Mouse (Mus musculus): ENCODE measurements around the gene Smarca2. TPM values are rescaled to one million over a fixed set of nuclear protein-coding genes. Genes with fewer than 3 reads are reported as not detected.

The Smarca2 gene
- polyA plus RNA-seq, 1 experiment: 2.0 TPM

DNA sequence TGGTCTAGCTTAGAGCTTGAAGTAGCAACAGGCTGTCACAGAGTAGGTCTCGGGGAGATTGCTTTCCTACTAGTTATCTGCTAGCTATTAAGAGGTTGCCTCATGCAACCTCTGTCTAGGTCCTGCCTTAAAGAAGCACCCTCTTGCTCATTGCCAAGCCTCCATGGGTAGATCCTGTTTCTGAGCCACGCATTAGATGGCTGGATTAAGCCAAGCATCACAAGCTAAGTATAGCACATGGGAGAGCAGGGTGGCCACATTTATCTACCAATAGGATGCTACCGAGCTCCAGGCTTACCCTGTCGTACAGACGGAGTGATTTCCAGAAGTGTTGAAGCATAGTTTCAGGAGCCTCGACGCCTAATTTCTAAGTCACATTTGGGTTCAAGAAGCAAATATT, 114.3 kb downstream of the Smarca2 start:
- H3K36me3 ChIP-seq (ENCODE audit: control insufficient read depth, insufficient read depth): no peaks in the 10 kb centered on the region

DNA sequence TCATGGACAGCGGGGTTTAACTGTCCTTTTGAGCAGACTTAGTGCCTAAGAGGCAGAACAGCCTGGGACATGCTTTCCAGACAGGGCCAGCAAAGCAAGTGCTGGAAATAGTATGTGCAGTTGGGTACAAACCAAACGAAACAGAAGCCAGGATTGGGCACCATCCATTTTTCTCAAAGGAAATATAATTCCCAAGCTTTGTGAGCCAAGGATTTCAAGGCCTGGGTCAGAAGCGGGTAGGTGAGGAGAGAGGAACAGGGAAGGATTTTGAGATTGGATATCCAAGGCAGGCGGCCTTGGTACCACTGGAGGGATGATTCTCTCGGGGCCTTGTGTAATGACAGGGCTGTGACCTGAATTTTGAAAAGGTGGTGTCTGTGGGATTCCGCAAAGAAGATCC, 116.9 kb downstream of the Smarca2 start:
- no peak overlapping the region for H3K4me3 ChIP-seq
- TF ChIP-seq E2F4 (IDR thresholded peaks at IDR 0.05; ENCODE audit: insufficient read depth) (no peak), MAX (IDR thresholded peaks at IDR 0.05; ENCODE audit: low read depth) (no peak), POLR2AphosphoS2 (IDR thresholded peaks at IDR 0.05; ENCODE audit: insufficient read length, low read depth) (no peak), TCF12 (IDR thresholded peaks at IDR 0.05; ENCODE audit: insufficient read depth, poor library complexity, severe bottlenecking) (no peak), REST (IDR thresholded peaks at IDR 0.05; ENCODE audit: insufficient read depth, insufficient read length) (no peak), USF1 (IDR thresholded peaks at IDR 0.05; ENCODE audit: low read depth) (no peak), SRF (IDR thresholded peaks at IDR 0.05; ENCODE audit: control insufficient read depth, insufficient read length, low read depth) (no peak)
- H3K36me3 ChIP-seq (ENCODE audit: control insufficient read depth, insufficient read depth): no peaks in the 10 kb centered on the region
- no peaks in the 10 kb centered on the region for H3K79me2 ChIP-seq (ENCODE audit: control insufficient read depth, insufficient read depth)
- H3ac ChIP-seq (ENCODE audit: control insufficient read depth, insufficient read length): no peak overlapping the region
- H3K4me2 ChIP-seq (ENCODE audit: low read depth): no peak overlapping the region
- H3K27me3 ChIP-seq (ENCODE audit: control insufficient read depth, insufficient read depth, insufficient read length): no peaks in the 10 kb centered on the region

More for the DNA sequence above, 114.3 kb downstream of the Smarca2 start:
- Histone ChIP-seq H3K4me2 (ENCODE audit: low read depth) (no peak overlapping the region), H3ac (ENCODE audit: control insufficient read depth, insufficient read length) (no peak overlapping the region), H3K79me2 (ENCODE audit: control insufficient read depth, insufficient read depth) (no peaks in the 10 kb centered on the region), H3K4me3 (no peak overlapping the region), H3K27me3 (ENCODE audit: control insufficient read depth, insufficient read depth, insufficient read length) (no peaks in the 10 kb centered on the region)
- TF ChIP-seq SRF (IDR thresholded peaks at IDR 0.05; ENCODE audit: control insufficient read depth, insufficient read length, low read depth): no peak
- no peak for TF ChIP-seq CEBPB (IDR thresholded peaks at IDR 0.05; ENCODE audit: insufficient read depth, poor library complexity, severe bottlenecking)
- TF ChIP-seq MYOG (IDR thresholded peaks at IDR 0.05; ENCODE audit: control insufficient read depth in 1 of 3, insufficient read depth in 1 of 3, insufficient read length in 2 of 3, low read depth in 2 of 3): no peak

DNA sequence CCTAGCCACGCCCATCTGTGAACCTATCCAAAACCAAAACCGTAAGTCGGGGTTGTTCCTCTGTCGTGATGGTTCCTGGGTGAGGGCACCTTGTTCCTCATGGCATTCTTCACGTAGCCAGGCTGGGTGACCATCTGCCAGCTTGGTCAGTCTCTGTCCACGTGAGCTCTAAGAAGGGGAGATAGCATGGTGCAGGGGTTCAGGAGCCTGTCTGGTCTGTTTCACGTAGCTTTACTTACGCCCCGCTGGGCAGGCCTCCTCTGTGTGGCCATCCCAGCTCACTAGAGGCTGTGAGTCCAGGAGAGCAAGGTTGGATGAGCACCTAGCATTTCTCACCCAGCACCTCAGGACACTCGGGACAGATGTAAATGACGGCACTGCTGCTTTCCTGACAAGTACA, 119.0 kb downstream of the Smarca2 start:
- no peak for TF ChIP-seq MYOD1 (IDR thresholded peaks at IDR 0.05; ENCODE audit: control insufficient read depth in 1 of 3, insufficient read length in 2 of 3, low read depth in 2 of 3)
- TF ChIP-seq CEBPB (IDR thresholded peaks at IDR 0.05; ENCODE audit: insufficient read depth, poor library complexity, severe bottlenecking): no peak
- TF ChIP-seq TCF3 (IDR thresholded peaks at IDR 0.05; ENCODE audit: insufficient read length, low read depth): no peak
- no peak for TF ChIP-seq MYOG (IDR thresholded peaks at IDR 0.05; ENCODE audit: control insufficient read depth in 1 of 3, insufficient read depth in 1 of 3, insufficient read length in 2 of 3, low read depth in 2 of 3)
- TF ChIP-seq MAX (IDR thresholded peaks at IDR 0.05; ENCODE audit: low read depth): no peak
- no peak for TF ChIP-seq POLR2A (IDR thresholded peaks at IDR 0.05; ENCODE audit: insufficient read length, low read depth)
- TF ChIP-seq USF1 (IDR thresholded peaks at IDR 0.05; ENCODE audit: low read depth): no peak
- TF ChIP-seq REST (IDR thresholded peaks at IDR 0.05; ENCODE audit: insufficient read depth, insufficient read length): no peak
- TF ChIP-seq SRF (IDR thresholded peaks at IDR 0.05; ENCODE audit: control insufficient read depth, insufficient read length, low read depth): no peak
- no peak for TF ChIP-seq E2F4 (IDR thresholded peaks at IDR 0.05; ENCODE audit: insufficient read depth)
- no peak overlapping the region for H3ac ChIP-seq (ENCODE audit: control insufficient read depth, insufficient read length)

DNA sequence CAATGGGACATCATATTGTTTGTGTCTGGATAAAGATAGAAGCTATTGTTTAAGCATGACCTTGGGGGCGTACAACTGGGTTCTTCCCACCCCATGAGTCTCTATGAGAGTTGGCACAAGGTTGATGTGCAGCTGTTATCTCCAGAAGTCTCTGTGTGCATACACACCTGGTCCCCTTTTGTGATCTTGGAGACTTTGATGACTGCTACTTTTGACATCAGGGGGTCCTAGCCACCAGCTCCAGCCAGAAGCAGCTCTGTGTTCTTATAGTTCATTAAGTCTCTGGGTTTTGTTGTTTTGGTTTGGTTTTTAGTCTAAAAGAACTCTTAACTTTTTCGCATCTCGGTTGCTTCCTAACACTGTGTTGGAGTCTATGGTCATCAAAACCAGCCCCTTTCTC, 119.8 kb downstream of the Smarca2 start:
- no peaks in the 10 kb centered on the region for H3K27me3 ChIP-seq (ENCODE audit: control insufficient read depth, insufficient read depth, insufficient read length)
- no peaks in the 10 kb centered on the region for H3K36me3 ChIP-seq (ENCODE audit: control insufficient read depth, insufficient read depth)
- no peak overlapping the region for H3K4me2 ChIP-seq (ENCODE audit: low read depth)
- H3K4me3 ChIP-seq: no peak overlapping the region
- no peaks in the 10 kb centered on the region for H3K79me2 ChIP-seq (ENCODE audit: control insufficient read depth, insufficient read depth)
- H3ac ChIP-seq (ENCODE audit: control insufficient read depth, insufficient read length): no peak overlapping the region
- TF ChIP-seq TCF3 (IDR thresholded peaks at IDR 0.05; ENCODE audit: insufficient read length, low read depth) (no peak), REST (IDR thresholded peaks at IDR 0.05; ENCODE audit: insufficient read depth, insufficient read length) (no peak), USF1 (IDR thresholded peaks at IDR 0.05; ENCODE audit: low read depth) (no peak), MYOD1 (IDR thresholded peaks at IDR 0.05; ENCODE audit: control insufficient read depth in 1 of 3, insufficient read length in 2 of 3, low read depth in 2 of 3) (no peak), POLR2A (IDR thresholded peaks at IDR 0.05; ENCODE audit: insufficient read length, low read depth) (no peak), TCF12 (IDR thresholded peaks at IDR 0.05; ENCODE audit: insufficient read depth, poor library complexity, severe bottlenecking) (no peak), MAX (IDR thresholded peaks at IDR 0.05; ENCODE audit: low read depth) (no peak), E2F4 (IDR thresholded peaks at IDR 0.05; ENCODE audit: insufficient read depth) (no peak), CEBPB (IDR thresholded peaks at IDR 0.05; ENCODE audit: insufficient read depth, poor library complexity, severe bottlenecking) (no peak), MYOG (IDR thresholded peaks at IDR 0.05; ENCODE audit: control insufficient read depth in 1 of 3, insufficient read depth in 1 of 3, insufficient read length in 2 of 3, low read depth in 2 of 3) (no peak), POLR2AphosphoS2 (IDR thresholded peaks at IDR 0.05; ENCODE audit: insufficient read length, low read depth) (no peak), SRF (IDR thresholded peaks at IDR 0.05; ENCODE audit: control insufficient read depth, insufficient read length, low read depth) (no peak)

More for the DNA sequence above, 119.0 kb downstream of the Smarca2 start:
- Histone ChIP-seq H3K36me3 (ENCODE audit: control insufficient read depth, insufficient read depth) (no peaks in the 10 kb centered on the region), H3K79me2 (ENCODE audit: control insufficient read depth, insufficient read depth) (no peaks in the 10 kb centered on the region), H3K27me3 (ENCODE audit: control insufficient read depth, insufficient read depth, insufficient read length) (no peaks in the 10 kb centered on the region), H3K4me2 (ENCODE audit: low read depth) (no peak overlapping the region), H3K4me3 (no peak overlapping the region)

DNA sequence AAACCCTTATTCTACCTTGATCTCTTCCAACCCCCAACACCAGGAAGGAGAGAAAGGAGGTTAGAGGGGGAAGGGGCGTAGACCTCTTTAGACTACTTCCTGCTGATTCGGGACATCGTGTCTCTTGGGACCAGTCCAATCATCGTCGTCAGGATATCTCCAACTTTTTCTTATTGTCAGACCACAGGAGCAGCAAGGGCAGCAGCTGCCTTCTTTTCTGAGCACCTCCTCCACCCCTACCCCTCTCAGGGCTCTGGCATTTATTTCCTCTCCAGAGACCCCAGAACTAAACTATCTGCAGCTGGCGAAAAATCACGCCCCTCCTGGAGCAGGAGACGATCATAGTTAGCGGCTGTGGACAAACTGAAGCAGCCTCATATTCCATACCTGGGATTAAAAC, 122.9 kb downstream of the Smarca2 start:
- no peak overlapping the region for H3K4me3 ChIP-seq
- no peaks in the 10 kb centered on the region for H3K79me2 ChIP-seq (ENCODE audit: control insufficient read depth, insufficient read depth)
- H3K4me2 ChIP-seq (ENCODE audit: low read depth): no peak overlapping the region
- H3ac ChIP-seq (ENCODE audit: control insufficient read depth, insufficient read length): no peak overlapping the region
- no peaks in the 10 kb centered on the region for H3K27me3 ChIP-seq (ENCODE audit: control insufficient read depth, insufficient read depth, insufficient read length)
- H3K36me3 ChIP-seq (ENCODE audit: control insufficient read depth, insufficient read depth): no peaks in the 10 kb centered on the region
- TF ChIP-seq TCF3 (IDR thresholded peaks at IDR 0.05; ENCODE audit: insufficient read length, low read depth) (no peak), E2F4 (IDR thresholded peaks at IDR 0.05; ENCODE audit: insufficient read depth) (no peak), TCF12 (IDR thresholded peaks at IDR 0.05; ENCODE audit: insufficient read depth, poor library complexity, severe bottlenecking) (no peak), POLR2A (IDR thresholded peaks at IDR 0.05; ENCODE audit: insufficient read length, low read depth) (no peak), MAX (IDR thresholded peaks at IDR 0.05; ENCODE audit: low read depth) (no peak), REST (IDR thresholded peaks at IDR 0.05; ENCODE audit: insufficient read depth, insufficient read length) (no peak), POLR2AphosphoS2 (IDR thresholded peaks at IDR 0.05; ENCODE audit: insufficient read length, low read depth) (no peak), USF1 (IDR thresholded peaks at IDR 0.05; ENCODE audit: low read depth) (no peak), MYOG (IDR thresholded peaks at IDR 0.05; ENCODE audit: control insufficient read depth in 1 of 3, insufficient read depth in 1 of 3, insufficient read length in 2 of 3, low read depth in 2 of 3) (no peak), SRF (IDR thresholded peaks at IDR 0.05; ENCODE audit: control insufficient read depth, insufficient read length, low read depth) (no peak), CEBPB (IDR thresholded peaks at IDR 0.05; ENCODE audit: insufficient read depth, poor library complexity, severe bottlenecking) (no peak), MYOD1 (IDR thresholded peaks at IDR 0.05; ENCODE audit: control insufficient read depth in 1 of 3, insufficient read length in 2 of 3, low read depth in 2 of 3) (no peak)

Measured in myocyte (in vitro differentiated cells).